Mouse (Mus musculus) thymus, adult 2 months (tissue): ENCODE data around the gene Tgm2. TPM values are rescaled to one million over a fixed set of nuclear protein-coding genes. Genes with fewer than 3 reads are reported as not detected.
A peak's percentile ranks its signal among the peaks of the same experiment; 100 is the strongest.

Source experiments
- DNase-seq: peaks from one replicate; pipeline ENCODE4 v3.0.0; 2021
- H3K27ac ChIP-seq: fragments of 200-500 bp; 2 replicates; pipeline ENCODE4 v1.5.1; 2012; ENCODE audit warnings: low read length, control low read depth; ENCODE audit not compliant: control insufficient read depth, insufficient read depth
- H3K27me3 ChIP-seq: fragments of 200-500 bp; 2 replicates; pipeline ENCODE4 v1.6.1; 2012; ENCODE audit warnings: mild to moderate bottlenecking, low read length, moderate library complexity, mixed read lengths; ENCODE audit not compliant: control insufficient read depth, insufficient read depth
- H3K36me3 ChIP-seq: fragments of 200-500 bp; 2 replicates; pipeline ENCODE4 v1.6.1; 2012; ENCODE audit warnings: mild to moderate bottlenecking, low read length, moderate library complexity; ENCODE audit not compliant: control insufficient read depth, insufficient read depth
- H3K4me1 ChIP-seq: fragments of 200-500 bp; replicated peaks from 2 replicates; pipeline ENCODE4 v1.6.1; 2012; ENCODE audit warnings: low read length; ENCODE audit not compliant: control insufficient read depth, insufficient read depth
- H3K4me3 ChIP-seq: fragments of 200-500 bp; 2 replicates; pipeline ENCODE4 v1.5.1; 2012; ENCODE audit warnings: mild to moderate bottlenecking, low read length, control low read depth, moderate library complexity; ENCODE audit not compliant: control insufficient read depth, insufficient read depth
- CTCF ChIP-seq: fragments of 200-500 bp; IDR thresholded peaks from 2 replicates; pipeline ENCODE4 v1.5.1; 2012; ENCODE audit warnings: mild to moderate bottlenecking, control low read depth, low read length, moderate library complexity, borderline replicate concordance; ENCODE audit not compliant: control insufficient read depth, poor library complexity, insufficient read depth; ENCODE audit errors: extremely low read depth
- POLR2A ChIP-seq: fragments of 200-500 bp; IDR thresholded peaks from 2 replicates; pipeline ENCODE4 v1.6.1; 2012; ENCODE audit warnings: mild to moderate bottlenecking, low read length, control low read depth, moderate library complexity; ENCODE audit not compliant: control insufficient read depth, poor library complexity, insufficient read depth; ENCODE audit errors: extremely low read depth
- WGBS: fragments of 180-500 bp; shearing (Covaris S2); methylation state at CpG from one replicate; pipeline ENCODE4 v1.1.7; 2018; 5-methylcytosine and 5-hydroxymethylcytosine counted together
- polyA plus RNA-seq: library from polyadenylated mRNA; depleted of rRNA; stranded (reverse); fragments of >200 nt; gene quantifications from 2 replicates; pipeline ENCODE4 v1.2.3, GENCODE M21; 2012

The Tgm2 gene
- polyA plus RNA-seq, 1 experiment = 37.6 TPM

DNA sequence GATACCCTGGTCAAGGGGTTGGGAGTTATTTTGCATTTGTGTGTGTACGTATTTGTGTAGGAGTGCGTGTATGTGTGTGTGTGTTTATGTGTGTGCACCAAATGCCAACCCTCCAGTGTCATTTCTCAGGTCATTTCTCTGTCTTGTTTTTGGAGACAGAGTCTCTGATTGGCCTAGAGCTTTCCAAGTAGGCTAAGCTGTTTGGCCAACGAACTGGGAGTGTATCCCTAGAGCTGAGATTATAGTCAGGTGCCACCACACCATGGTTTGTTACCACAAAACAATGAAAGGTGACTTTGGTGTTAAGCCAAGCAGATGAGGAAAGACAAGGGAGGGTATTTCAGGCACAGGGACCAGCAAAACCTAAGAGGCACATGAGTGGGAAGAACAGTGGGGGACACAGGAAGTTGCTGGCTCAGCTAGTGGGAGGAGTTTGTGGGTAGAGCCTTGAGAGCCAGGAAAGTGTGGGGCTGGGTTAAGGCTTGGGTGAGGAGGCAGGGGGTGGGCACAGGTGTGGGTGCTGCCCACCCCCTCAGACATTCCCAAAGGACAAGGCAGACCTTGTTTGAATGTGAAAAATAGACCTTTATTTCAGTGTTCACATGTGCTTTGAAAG, 30.3 kb downstream of the Tgm2 start:
- Histone ChIP-seq H3K27me3 (no peaks in the 10 kb centered on the region), H3K27ac (no peak overlapping the region), H3K4me3 (no peak overlapping the region), H3K36me3 (no peaks in the 10 kb centered on the region), H3K4me1 (peaks cover 20% of the 10 kb centered on the region)
- peak; percentile 15 for DNase-seq
- TF ChIP-seq POLR2A (no peak), CTCF (no peak)
- 71% methylated on average over 3 of the region's 3 CpGs for WGBS

DNA sequence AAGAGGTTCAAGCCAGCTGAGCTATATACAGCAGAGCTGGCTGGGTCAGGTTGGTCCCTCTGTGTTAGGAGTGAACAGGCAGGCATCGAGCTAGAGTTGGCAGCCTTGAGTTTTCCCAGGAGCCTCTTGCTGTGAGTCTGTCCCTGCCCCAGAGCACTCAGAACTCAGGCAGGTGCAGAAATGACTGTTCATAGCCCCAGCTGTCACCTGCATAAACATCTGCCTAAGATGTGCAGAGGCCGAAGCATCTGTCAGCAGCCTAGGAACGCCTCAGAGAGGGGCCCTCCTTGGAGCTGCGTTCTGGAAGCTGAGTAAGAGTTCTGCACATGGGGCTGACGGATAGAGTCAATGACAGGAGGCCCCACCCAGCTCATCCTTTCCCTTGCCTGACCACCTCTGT, 31.3 kb downstream of the Tgm2 start:
- Histone ChIP-seq H3K36me3 (no peaks in the 10 kb centered on the region), H3K27me3 (no peaks in the 10 kb centered on the region), H3K27ac (no peak overlapping the region), H3K4me3 (no peak overlapping the region), H3K4me1 (peaks cover 20% of the 10 kb centered on the region)
- no peak for DNase-seq
- no peak for TF ChIP-seq POLR2A
- TF ChIP-seq CTCF = no peak
- 20% methylated on average over 5 of the region's 5 CpGs for WGBS

DNA sequence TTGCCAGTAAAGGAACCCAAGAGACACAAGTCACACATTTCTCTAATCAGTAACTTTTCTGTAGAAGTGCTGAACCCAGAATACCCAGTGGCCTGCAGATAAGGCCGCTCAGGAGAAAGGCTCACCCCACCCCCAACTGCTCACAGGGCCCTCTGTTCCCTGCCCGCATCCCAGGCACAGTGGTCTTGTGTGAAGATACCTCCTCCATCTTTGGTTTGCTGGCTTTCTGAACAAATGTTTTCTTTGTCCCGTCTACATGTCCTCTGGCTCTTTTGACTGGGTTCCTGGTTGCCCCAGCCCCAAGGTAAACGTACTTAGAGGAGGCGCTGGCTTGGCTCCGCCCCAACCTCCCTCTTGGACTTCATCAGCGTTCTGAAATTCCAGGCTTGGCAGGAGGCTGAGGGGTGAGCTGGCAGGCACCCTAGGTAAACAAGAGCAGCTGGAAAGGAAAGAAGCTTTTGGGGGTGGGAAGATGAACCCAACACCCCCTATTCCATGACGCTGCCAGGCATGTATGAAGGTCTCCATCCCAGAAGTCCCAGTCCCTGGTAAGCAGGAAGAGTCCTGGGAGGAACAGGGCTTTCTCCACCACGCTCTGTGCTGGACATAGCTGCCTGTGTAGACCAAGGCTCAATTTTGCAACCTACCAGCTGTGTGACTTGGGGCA, 32.5 kb downstream of the Tgm2 start:
- Histone ChIP-seq H3K4me1 (peaks cover 20% of the 10 kb centered on the region), H3K27me3 (no peaks in the 10 kb centered on the region), H3K27ac (no peak overlapping the region), H3K36me3 (no peaks in the 10 kb centered on the region), H3K4me3 (no peak overlapping the region)
- DNase-seq = no peak
- TF ChIP-seq CTCF (no peak), POLR2A (no peak)
- 86% methylated on average over 9 of the region's 9 CpGs for WGBS

DNA sequence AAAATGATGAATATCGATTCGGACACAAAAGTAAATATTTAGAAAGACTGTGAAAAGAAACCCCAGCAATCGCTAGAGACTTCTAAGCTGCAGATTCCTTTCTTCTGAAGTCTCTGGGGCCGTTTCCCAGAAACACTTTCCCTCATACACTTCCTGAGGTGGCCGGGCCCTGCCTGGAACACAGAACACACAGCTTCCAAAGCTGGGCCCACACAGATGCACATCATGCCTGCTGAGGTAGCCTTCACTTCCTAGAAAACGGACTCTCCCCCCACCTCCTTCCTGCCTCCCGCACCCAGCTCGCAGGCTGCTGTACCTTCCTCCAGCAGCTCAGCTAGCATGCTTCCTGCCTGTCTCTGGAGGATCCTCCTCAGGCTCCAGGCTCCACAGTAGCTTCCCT, 36.7 kb downstream of the Tgm2 start:
- no peak for TF ChIP-seq POLR2A
- TF ChIP-seq CTCF = no peak
- H3K27me3 ChIP-seq = no peaks in the 10 kb centered on the region
- H3K27ac ChIP-seq = no peak overlapping the region
- H3K4me3 ChIP-seq = no peak overlapping the region
- H3K36me3 ChIP-seq = no peaks in the 10 kb centered on the region
- no peak for DNase-seq
- no peaks in the 10 kb centered on the region for H3K4me1 ChIP-seq
- WGBS = 26% methylated on average over 8 of the region's 8 CpGs

DNA sequence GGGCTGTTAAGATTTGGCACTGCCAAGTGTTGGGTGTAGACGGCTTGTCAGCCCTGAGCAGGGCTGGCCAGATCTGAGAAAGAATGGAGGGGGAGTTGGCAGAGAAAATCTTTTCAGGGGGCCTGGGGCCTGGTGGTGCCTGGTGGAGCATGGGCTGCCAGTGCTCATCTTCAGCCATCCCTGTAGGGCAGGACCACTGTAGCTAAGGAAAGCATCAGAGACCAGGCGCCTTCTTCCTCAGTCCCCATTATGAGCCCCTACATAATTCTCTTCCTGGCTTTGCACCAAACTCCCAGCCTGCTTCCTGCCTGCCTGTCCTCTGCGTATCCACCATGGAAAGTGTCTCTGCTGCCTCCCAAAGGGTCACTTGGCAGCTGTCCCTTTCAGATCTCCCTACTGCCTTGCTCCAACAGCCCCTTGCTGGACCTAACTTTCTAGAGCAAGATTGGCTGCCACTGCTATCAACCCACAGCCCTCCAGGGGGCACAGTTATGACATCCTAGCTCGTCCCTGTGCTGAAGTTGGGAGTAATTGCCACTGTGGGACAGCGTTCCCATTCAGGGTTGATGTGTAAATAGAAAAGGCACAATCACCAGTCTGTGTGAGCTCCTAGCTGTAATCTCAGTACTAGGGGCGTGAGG, 39.2 kb downstream of the Tgm2 start:
- H3K27ac ChIP-seq = no peak overlapping the region
- WGBS = 48% methylated on average over 6 of the region's 6 CpGs
- no peak for TF ChIP-seq CTCF
- TF ChIP-seq POLR2A = no peak
- H3K27me3 ChIP-seq = no peaks in the 10 kb centered on the region
- no peaks in the 10 kb centered on the region for H3K36me3 ChIP-seq
- DNase-seq = peak; percentile 14
- no peak overlapping the region for H3K4me3 ChIP-seq
- H3K4me1 ChIP-seq = no peaks in the 10 kb centered on the region

DNA sequence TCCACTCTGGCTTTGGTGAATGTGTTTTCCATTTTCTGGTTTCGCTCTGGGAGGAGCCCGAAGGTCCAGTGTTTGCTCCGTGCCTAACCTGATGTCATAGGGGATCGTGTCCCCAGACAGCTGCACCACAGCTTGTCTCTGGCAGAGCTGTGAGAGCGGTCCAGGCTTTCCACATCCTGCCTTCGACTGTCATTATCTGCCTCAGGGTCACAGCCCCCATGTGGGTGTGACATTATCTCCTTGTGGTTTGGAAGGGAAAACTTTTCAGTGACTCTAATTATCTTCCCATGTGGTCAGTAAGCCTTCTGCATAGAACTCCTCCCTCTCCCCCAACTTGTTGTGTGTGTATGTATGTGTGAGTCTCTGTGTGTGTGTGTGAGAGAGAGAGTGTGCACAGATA, 40.6 kb downstream of the Tgm2 start:
- Histone ChIP-seq H3K4me1 (no peaks in the 10 kb centered on the region), H3K4me3 (no peak overlapping the region), H3K36me3 (no peaks in the 10 kb centered on the region), H3K27ac (no peak overlapping the region), H3K27me3 (no peaks in the 10 kb centered on the region)
- TF ChIP-seq POLR2A = no peak
- TF ChIP-seq CTCF = no peak
- 72% methylated on average over 6 of the region's 6 CpGs for WGBS
- no peak for DNase-seq
